Mouse (Mus musculus): ENCODE results near the gene Fubp3.
"Not testable (repeated sequence)": the region's sequence is repeated elsewhere in the genome, so short reads cannot be mapped to it uniquely, and the experiment has no call there.

DNA sequence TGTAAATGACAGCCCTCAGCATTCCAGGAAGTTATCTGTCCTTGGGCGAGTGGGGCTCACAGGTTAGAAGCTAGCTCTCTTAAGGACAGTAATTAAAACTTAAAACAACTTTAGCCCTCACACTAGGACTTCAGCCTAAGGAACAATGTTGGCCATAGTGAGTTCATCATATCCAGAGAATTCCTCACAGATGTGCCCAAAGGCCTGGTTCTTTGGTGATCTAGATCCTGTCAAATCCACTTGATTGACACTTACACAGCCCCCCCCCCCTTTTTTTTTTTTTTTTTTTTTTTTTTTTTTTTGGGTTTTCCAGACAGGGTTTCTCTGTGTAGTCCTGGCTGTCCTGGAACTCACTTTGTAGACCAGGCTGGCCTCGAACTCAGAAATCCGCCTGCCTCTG, 21.1 kb upstream of the Fubp3 start:
- TF ChIP-seq CTCF, EP300 (IDR thresholded peaks at IDR 0.05): not testable (repeated sequence)
